Mouse (Mus musculus) CH12.LX (cell line): ENCODE measurements around the gene Rbm33. TPM values are rescaled to one million over a fixed set of nuclear protein-coding genes. Genes with fewer than 3 reads are reported as not detected.

Source experiments
- DNase-seq: peaks from one replicate; pipeline ENCODE4 v3.0.0-alpha.2; 2013; ENCODE audit errors: extremely low read depth
- H3K27ac ChIP-seq: 2 replicates; pipeline ENCODE4 v1.5.1; 2012; ENCODE audit warnings: low read depth, mild to moderate bottlenecking, control low read depth, moderate library complexity; ENCODE audit not compliant: insufficient read depth
- H3K27me3 ChIP-seq: replicated peaks from 2 replicates; pipeline ENCODE3; 2012; ENCODE audit warnings: inconsistent platforms
- H3K36me3 ChIP-seq, 2 experiments: replicated peaks in 1 of 2; 2 replicates each; pipeline versions ENCODE3 to v1.6.1; 2012; ENCODE audit warnings: inconsistent platforms in 1 of 2, low read length in 1 of 2, mild to moderate bottlenecking in 1 of 2, mixed read lengths in 1 of 2, moderate library complexity in 1 of 2; ENCODE audit not compliant: control insufficient read depth in 1 of 2, insufficient read depth in 1 of 2
- H3K4me1 ChIP-seq, 2 experiments: 2 replicates each; pipeline ENCODE4 v1.6.1; 2012; ENCODE audit warnings: inconsistent platforms in 1 of 2, moderate library complexity in 1 of 2; ENCODE audit not compliant: insufficient read depth in 2 of 2, control insufficient read depth in 1 of 2
- H3K4me2 ChIP-seq: 2 replicates; pipeline ENCODE4 v1.6.1; 2012; ENCODE audit warnings: low read depth, mild to moderate bottlenecking, control low read depth; ENCODE audit not compliant: poor library complexity, insufficient read depth, severe bottlenecking
- H3K4me3 ChIP-seq, 3 experiments: fragments of 150-350 bp in 1 of 3; sonication (generic) in 1 of 3; replicated peaks in 1 of 3; 2 replicates each; pipeline versions ENCODE3 to v1.5.1; 2011 to 2012; ENCODE audit warnings: low read depth in 2 of 3, low read length in 2 of 3, mild to moderate bottlenecking in 2 of 3, moderate library complexity in 2 of 3, control low read depth in 1 of 3, improper control_type of control experiment in 1 of 3, inconsistent platforms in 1 of 3, mixed read lengths in 1 of 3; ENCODE audit not compliant: poor library complexity in 1 of 3
- H3K79me2 ChIP-seq: replicated peaks from 2 replicates; pipeline ENCODE4 v1.6.1; 2012; ENCODE audit warnings: mild to moderate bottlenecking, moderate library complexity; ENCODE audit not compliant: control insufficient read depth, poor library complexity, insufficient read depth, severe bottlenecking; ENCODE audit errors: extremely low read depth
- H3K9ac ChIP-seq: 2 replicates; pipeline ENCODE4 v1.6.1; 2012; ENCODE audit warnings: low read depth, mild to moderate bottlenecking, control low read depth, moderate library complexity; ENCODE audit not compliant: insufficient read depth
- H3K9me3 ChIP-seq: replicated peaks from 2 replicates; pipeline ENCODE3; 2012; ENCODE audit warnings: low read length, inconsistent platforms, mixed read lengths
- BHLHE40 ChIP-seq: IDR thresholded peaks from 2 replicates; pipeline ENCODE4 v1.6.1; 2011; ENCODE audit warnings: mild to moderate bottlenecking, low read depth, low read length, improper control_type of control experiment
- CHD1 ChIP-seq: IDR thresholded peaks from 2 replicates; pipeline ENCODE4 v1.6.1; 2012; ENCODE audit warnings: low read depth, low read length, improper control_type of control experiment, inconsistent platforms
- CTCF ChIP-seq, 2 experiments: IDR thresholded peaks in 1 of 2; conservative IDR thresholded peaks in 1 of 2; 2 replicates each; pipeline ENCODE4 v1.5.1; 2011 to 2012; ENCODE audit warnings: low read depth in 2 of 2, low read length in 2 of 2, improper control_type of control experiment in 1 of 2, inconsistent platforms in 1 of 2, mild to moderate bottlenecking in 1 of 2, moderate library complexity in 1 of 2
- ELF1 ChIP-seq: IDR thresholded peaks from 2 replicates; pipeline ENCODE4 v1.6.1; 2014; ENCODE audit warnings: low read depth, mild to moderate bottlenecking, inconsistent platforms, low read length, improper control_type of control experiment
- EP300 ChIP-seq: IDR thresholded peaks from 2 replicates; pipeline ENCODE4 v1.6.1; 2011; ENCODE audit warnings: low read length, improper control_type of control experiment
- HCFC1 ChIP-seq: IDR thresholded peaks from 2 replicates; pipeline ENCODE4 v1.6.1; 2012; ENCODE audit warnings: low read depth, mild to moderate bottlenecking, inconsistent platforms, low read length, improper control_type of control experiment
- JUND ChIP-seq: conservative IDR thresholded peaks from 2 replicates; pipeline ENCODE4 v1.6.1; 2011; ENCODE audit warnings: low read depth, low read length, improper control_type of control experiment
- KAT2A ChIP-seq: IDR thresholded peaks from 2 replicates; pipeline ENCODE4 v1.6.1; 2012; ENCODE audit warnings: low read length, improper control_type of control experiment, inconsistent platforms; ENCODE audit not compliant: insufficient replicate concordance
- MAX ChIP-seq: IDR thresholded peaks from 2 replicates; pipeline ENCODE4 v1.6.1; 2011; ENCODE audit warnings: low read length, improper control_type of control experiment
- MXI1 ChIP-seq: IDR thresholded peaks from 2 replicates; pipeline ENCODE4 v1.6.1; 2011; ENCODE audit warnings: mild to moderate bottlenecking, low read depth, low read length, improper control_type of control experiment
- MYC ChIP-seq: IDR thresholded peaks from 2 replicates; pipeline ENCODE4 v1.6.1; 2011; ENCODE audit warnings: low read depth, mild to moderate bottlenecking, improper control_type of control experiment, low read length
- PAX5 ChIP-seq: IDR thresholded peaks from 2 replicates; pipeline ENCODE4 v1.6.1; 2012; ENCODE audit warnings: low read length, inconsistent platforms, mixed read lengths
- RAD21 ChIP-seq: IDR thresholded peaks from 2 replicates; pipeline ENCODE4 v1.6.1; 2011; ENCODE audit warnings: low read depth, mild to moderate bottlenecking, low read length, improper control_type of control experiment, moderate library complexity
- RCOR1 ChIP-seq: conservative IDR thresholded peaks from 2 replicates; pipeline ENCODE4 v1.6.1; 2012; ENCODE audit warnings: low read depth, mild to moderate bottlenecking, inconsistent platforms, low read length, improper control_type of control experiment
- SIN3A ChIP-seq: IDR thresholded peaks from 2 replicates; pipeline ENCODE4 v1.6.1; 2012; ENCODE audit warnings: low read length, improper control_type of control experiment, inconsistent platforms
- SMC3 ChIP-seq: IDR thresholded peaks from 2 replicates; pipeline ENCODE4 v1.6.1; 2011; ENCODE audit warnings: low read depth, low read length, improper control_type of control experiment
- TBP ChIP-seq: conservative IDR thresholded peaks from 2 replicates; pipeline ENCODE4 v1.6.1; 2011; ENCODE audit warnings: low read depth, low read length, improper control_type of control experiment
- TCF12 ChIP-seq: IDR thresholded peaks from 2 replicates; pipeline ENCODE4 v1.6.1; 2014; ENCODE audit warnings: low read depth, mild to moderate bottlenecking, inconsistent platforms, low read length, improper control_type of control experiment
- UBTF ChIP-seq: IDR thresholded peaks from 2 replicates; pipeline ENCODE4 v1.6.1; 2012; ENCODE audit warnings: low read depth, mild to moderate bottlenecking, inconsistent platforms, low read length, improper control_type of control experiment, moderate library complexity
- USF2 ChIP-seq: conservative IDR thresholded peaks from 2 replicates; pipeline ENCODE4 v1.6.1; 2011; ENCODE audit warnings: low read depth, low read length, improper control_type of control experiment
- ZKSCAN1 ChIP-seq: IDR thresholded peaks from 2 replicates; pipeline ENCODE4 v1.6.1; 2012; ENCODE audit warnings: low read depth, inconsistent platforms, low read length, improper control_type of control experiment, borderline replicate concordance
- ZMIZ1 ChIP-seq: IDR thresholded peaks from 2 replicates; pipeline ENCODE4 v1.6.1; 2012; ENCODE audit warnings: low read depth, mild to moderate bottlenecking, inconsistent platforms, low read length, improper control_type of control experiment
- ZNF384 ChIP-seq: IDR thresholded peaks from 2 replicates; pipeline ENCODE4 v1.6.1; 2012; ENCODE audit warnings: low read depth, low read length, improper control_type of control experiment, inconsistent platforms
- dilution Hi-C: fragments of 300-500 bp; cut with MboI; formaldehyde crosslinking; loops from 2 replicates; pipeline ENCODE4 v1.14.3; 2020; ENCODE audit warnings: low sequenced_read_pairs; ENCODE audit not compliant: extremely low pct_unique_long_range_greater_than_20kb, extremely low pct_ligation_motif_present
- in situ Hi-C: fragments of 300-500 bp; cut with MboI; formaldehyde crosslinking; loops from 3 replicates; pipeline ENCODE4 v1.14.3; 2019; ENCODE audit warnings: low sequenced_read_pairs, low pct_ligation_motif_present, low pct_unique_long_range_greater_than_20kb, mixed read lengths
- polyA plus RNA-seq: library from polyadenylated mRNA; unstranded; fragments of >175 nt; gene quantifications from 2 replicates; pipeline ENCODE4 v1.2.1, GENCODE M21; 2012; ENCODE audit warnings: low read depth; ENCODE audit not compliant: insufficient read length
- total RNA-seq, 2 experiments: library from RNA; depleted of rRNA; stranded (reverse); fragments of 300-350 nt in 1 of 2; fragments of >200 nt in 1 of 2; gene quantifications; 2 replicates each; pipeline ENCODE4 v1.2.3; 2012 to 2014

Gene Rbm33
- total and polyA plus RNA-seq, 3 experiments: 7.4 to 50.3 (median 15.1) TPM

DNA sequence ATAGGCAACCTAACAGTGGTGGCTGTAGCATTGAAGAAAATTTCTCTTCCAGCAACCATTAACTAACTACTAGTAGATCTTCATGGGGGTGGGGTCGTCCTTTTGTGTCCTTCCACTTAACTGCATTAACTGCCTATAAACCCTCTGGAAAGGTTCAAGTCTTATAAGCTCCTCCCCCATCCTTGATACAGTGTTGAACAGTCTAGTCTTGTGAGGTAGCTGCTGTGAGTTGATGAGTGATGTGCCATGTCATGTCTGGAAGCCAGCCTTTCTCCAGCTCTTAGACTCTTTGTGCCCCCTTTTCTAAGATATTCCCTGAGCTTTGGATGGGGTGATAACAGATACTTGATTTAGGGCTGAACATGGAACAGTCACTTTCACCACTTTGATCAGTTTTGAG, 7.5 kb downstream of the Rbm33 start:
- no peak overlapping the region for H3K27ac ChIP-seq
- peaks cover 11 to 86% of the 10 kb centered on the region in 2 experiments for H3K4me1 ChIP-seq
- in situ Hi-C loops: no loop called here
- H3K36me3 ChIP-seq: peaks cover 3 to 18% of the 10 kb centered on the region in 2 experiments
- no peak overlapping the region for H3K4me2 ChIP-seq
- no peak overlapping the region for H3K9ac ChIP-seq
- no peak overlapping the region for H3K4me3 ChIP-seq
- peaks cover 89% of the 10 kb centered on the region for H3K79me2 ChIP-seq
- no peaks in the 10 kb centered on the region for H3K27me3 ChIP-seq
- dilution Hi-C loops: no loop called here
- no peak for TF ChIP-seq USF2
- TF ChIP-seq ZMIZ1: no peak
- no peak for TF ChIP-seq ZNF384
- no peak for DNase-seq
- no peaks in the 10 kb centered on the region for H3K9me3 ChIP-seq

DNA sequence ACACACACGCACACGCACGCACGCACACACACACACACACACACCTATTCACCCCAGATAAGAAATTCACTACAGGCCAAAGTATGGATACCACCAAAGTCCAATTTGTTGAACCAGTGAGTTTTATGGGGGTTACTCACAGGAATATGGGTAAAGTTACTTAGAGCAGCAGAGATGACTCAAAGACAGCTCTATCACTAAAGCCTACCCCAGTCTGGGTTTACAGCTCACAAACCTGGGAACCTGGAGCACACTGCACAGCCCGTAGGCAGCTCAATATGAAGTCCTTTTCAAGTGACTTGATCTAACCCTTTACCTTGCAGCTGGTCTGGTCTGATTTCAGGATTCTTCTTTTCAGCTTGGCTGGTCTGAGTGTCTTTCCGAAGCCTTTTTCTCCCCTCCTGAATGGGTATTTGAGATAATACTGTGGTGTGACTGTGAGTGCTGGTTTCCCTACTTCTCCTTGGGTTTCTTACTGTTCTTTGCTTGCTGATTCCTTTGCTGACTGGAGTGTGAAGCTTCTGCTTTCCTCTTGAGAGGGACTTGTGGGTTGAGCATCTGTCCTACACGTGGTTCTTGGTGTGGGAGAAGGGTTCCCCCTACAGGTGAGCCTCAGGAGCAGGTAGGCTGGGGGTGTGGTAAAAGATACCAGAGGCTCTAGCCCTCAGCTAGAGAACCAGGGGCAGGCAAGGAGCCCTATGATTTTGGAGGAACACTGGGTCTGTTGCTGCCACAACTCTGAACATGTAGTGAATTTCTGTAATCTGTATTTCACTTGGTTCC, 12.3 kb downstream of the Rbm33 start:
- H3K36me3 ChIP-seq: peaks cover 20 to 55% of the 10 kb centered on the region in 2 experiments

DNA sequence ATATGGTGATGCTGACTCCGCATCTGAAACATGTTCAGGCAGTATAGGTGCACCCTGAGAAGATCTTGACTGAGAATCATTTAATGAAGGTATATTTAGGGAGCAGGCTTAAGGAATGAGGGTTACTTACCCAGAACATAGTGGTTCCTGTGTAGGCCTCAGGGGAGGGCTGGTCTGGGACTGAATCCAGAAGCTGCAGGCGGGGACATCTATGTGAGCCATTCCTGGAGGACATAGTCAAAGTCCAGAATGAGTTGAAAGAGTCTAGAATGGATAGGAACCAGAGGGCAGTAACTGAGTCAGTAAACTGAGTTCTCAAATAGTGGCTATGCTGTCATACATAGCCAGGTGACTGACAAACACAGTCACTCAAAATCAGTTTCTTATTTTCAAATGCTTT, 16.8 kb downstream of the Rbm33 start:
- DNase-seq: no peak
- Histone ChIP-seq H3K79me2 (peaks cover 33% of the 10 kb centered on the region), H3K4me3 (no peak overlapping the region), H3K4me2 (no peak overlapping the region), H3K4me1 (peaks cover 2 to 7% of the 10 kb centered on the region in 2 experiments; a peak in 3 of 4 replicates), H3K9me3 (no peaks in the 10 kb centered on the region), H3K27ac (no peak overlapping the region), H3K36me3 (peaks cover 34 to 86% of the 10 kb centered on the region in 2 experiments), H3K27me3 (no peaks in the 10 kb centered on the region), H3K9ac (no peak overlapping the region)
- dilution Hi-C loops: no loop called here
- in situ Hi-C loops: no loop called here
- TF ChIP-seq PAX5: no peak
- no peak for TF ChIP-seq TCF12
- TF ChIP-seq ZKSCAN1: no peak
- TF ChIP-seq RCOR1: no peak
- no peak for TF ChIP-seq BHLHE40
- TF ChIP-seq KAT2A: no peak
- no peak for TF ChIP-seq ELF1
- no peak for TF ChIP-seq SIN3A
- TF ChIP-seq HCFC1: no peak
- no peak for TF ChIP-seq EP300
- no peak for TF ChIP-seq TBP
- no peak for TF ChIP-seq UBTF
- TF ChIP-seq, all 38 proteins: peak for 0

More for the DNA sequence above, 12.3 kb downstream of the Rbm33 start:
- in situ Hi-C loops: no loop called here
- dilution Hi-C loops: no loop called here
- Histone ChIP-seq H3K27ac (no peak overlapping the region), H3K4me1 (peaks cover 5 to 49% of the 10 kb centered on the region in 2 experiments; a peak in 3 of 4 replicates), H3K9me3 (no peaks in the 10 kb centered on the region), H3K4me2 (no peak overlapping the region), H3K4me3 (no peak overlapping the region), H3K27me3 (no peaks in the 10 kb centered on the region), H3K79me2 (peaks cover 68% of the 10 kb centered on the region), H3K9ac (no peak overlapping the region)
- TF ChIP-seq CHD1 (no peak), JUND (no peak), CTCF (conservative IDR thresholded peaks at IDR 0.05 in 1 of 2, IDR thresholded peaks at IDR 0.05 in 1 of 2; ENCODE audit: low read depth in 2 of 2, low read length in 2 of 2) (peak in 1 of 2 experiments; percentile 82; a peak in 2 of 4 replicates), MXI1 (peak; percentile 68; the same call in 1 of the 2 replicates), ZNF384 (no peak), MAX (peak; percentile 93), SMC3 (peak; percentile 63), RAD21 (peak; percentile 85), MYC (peak; percentile 98)
- peak; percentile 70 for DNase-seq
